Comparison of ENCODE assay signal across 7 mouse cellular contexts in genomic region chr9:121316621-121317405, GRCm38 (mm10). TPM values are rescaled to one million over a fixed set of nuclear protein-coding genes. Genes with fewer than 3 reads are reported as not detected.
DNase-seq lines count a peak whose midpoint lies in the region; ATAC-seq and TF ChIP-seq lines count a peak whose summit lies in the region.

No protein-coding gene starts in this region.

- peaks cover 62% of the 10 kb centered on the region for H3K36me3 ChIP-seq in E14TG2a.4 (ENCODE audit: insufficient read depth, low read length)
- no peaks in the 10 kb centered on the region for H3K36me3 ChIP-seq in forebrain, embryonic 15.5 days
- H3K36me3 ChIP-seq in hindbrain, embryonic 11.5 days (ENCODE audit: control insufficient read depth, insufficient read depth, low read length), result 0 out of 2 replicates have a peak, but pooled peaks cover under 1% of the 10 kb centered on the region
- 0 out of 2 replicates have a peak, but pooled peaks cover 3% of the 10 kb centered on the region for H3K36me3 ChIP-seq in lung, embryonic 16.5 days (ENCODE audit: control insufficient read depth, insufficient read depth, low read length)
- H3K36me3 ChIP-seq in stomach, embryonic 15.5 days, result 0 out of 2 replicates have a peak, but pooled peaks cover 7% of the 10 kb centered on the region

- peaks cover 66% of the 10 kb centered on the region for H3K9me3 ChIP-seq in E14TG2a.4 (ENCODE audit: low read length)
- H3K9me3 ChIP-seq in forebrain, embryonic 15.5 days, result no peaks in the 10 kb centered on the region
- H3K9me3 ChIP-seq in hindbrain, embryonic 11.5 days (ENCODE audit: control insufficient read depth, low read length), result no peaks in the 10 kb centered on the region
- no peaks in the 10 kb centered on the region for H3K9me3 ChIP-seq in lung, embryonic 16.5 days (ENCODE audit: control insufficient read depth, low read length)
- H3K9me3 ChIP-seq in stomach, embryonic 15.5 days, result no peaks in the 10 kb centered on the region

- H3K4me2 ChIP-seq in forebrain, embryonic 15.5 days (replicated peaks), result no peak overlapping the region
- no peak overlapping the region for H3K4me2 ChIP-seq in hindbrain, embryonic 11.5 days (replicated peaks; ENCODE audit: low read depth, low read length)
- H3K4me2 ChIP-seq in lung, embryonic 16.5 days (ENCODE audit: low read depth, low read length), result no peak overlapping the region
- no peak overlapping the region for H3K4me2 ChIP-seq in stomach, embryonic 15.5 days

- peak overlapping the region; percentile 10; the same call in 1 of the 2 replicates for H3K4me3 ChIP-seq in E14TG2a.4 (replicated peaks; ENCODE audit: low read length)
- no peak overlapping the region for H3K4me3 ChIP-seq in forebrain, embryonic 15.5 days
- H3K4me3 ChIP-seq in hindbrain, embryonic 11.5 days (ENCODE audit: low read depth, low read length), result no peak overlapping the region
- no peak overlapping the region for H3K4me3 ChIP-seq in lung, embryonic 16.5 days (ENCODE audit: low read length)
- no peak overlapping the region for H3K4me3 ChIP-seq in stomach, embryonic 15.5 days (replicated peaks)

- WGBS in forebrain, embryonic 15.5 days, result 53% methylated on average over 12 of the region's 12 CpGs
- WGBS in hindbrain, embryonic 11.5 days, result 69% methylated on average over 12 of the region's 12 CpGs
- WGBS in lung, embryonic 16.5 days, result 47% methylated on average over 12 of the region's 12 CpGs
- 53% methylated on average over 12 of the region's 12 CpGs for WGBS in stomach, embryonic 15.5 days

- no peak for ATAC-seq in forebrain, embryonic 15.5 days (replicated peaks)
- no peak for ATAC-seq in hindbrain, embryonic 11.5 days (ENCODE audit: low FRiP score)
- ATAC-seq in lung, embryonic 16.5 days (ENCODE audit: low read depth), result no peak
- ATAC-seq in stomach, embryonic 15.5 days (ENCODE audit: insufficient read depth, low FRiP score, low read depth), result no peak

- peak; percentile 77 for DNase-seq in adipocyte (ENCODE audit: low spot score)
- DNase-seq in hindbrain, embryonic 11.5 days (ENCODE audit: low spot score), result no peak
- no peak for DNase-seq in right cerebral cortex, postnatal 4 days

- no peak overlapping the region for H3K9ac ChIP-seq in forebrain, embryonic 15.5 days (replicated peaks)
- 0 out of 2 replicates have a peak overlapping the region, but pooled peaks have one; percentile 7 for H3K9ac ChIP-seq in hindbrain, embryonic 11.5 days (ENCODE audit: low read depth, low read length)
- 0 out of 2 replicates have a peak overlapping the region, but pooled peaks have one; percentile 9 for H3K9ac ChIP-seq in lung, embryonic 16.5 days (ENCODE audit: low read length)
- H3K9ac ChIP-seq in stomach, embryonic 15.5 days, result no peak overlapping the region

- H3K27me3 ChIP-seq in E14TG2a.4 (ENCODE audit: insufficient read depth, low read length), result no peaks in the 10 kb centered on the region
- H3K27me3 ChIP-seq in forebrain, embryonic 15.5 days, result no peaks in the 10 kb centered on the region
- no peaks in the 10 kb centered on the region for H3K27me3 ChIP-seq in hindbrain, embryonic 11.5 days (ENCODE audit: control insufficient read depth, insufficient read depth, low read length)
- no peaks in the 10 kb centered on the region for H3K27me3 ChIP-seq in lung, embryonic 16.5 days (ENCODE audit: control insufficient read depth, insufficient read depth, low read depth, low read length)
- no peaks in the 10 kb centered on the region for H3K27me3 ChIP-seq in stomach, embryonic 15.5 days (replicated peaks)

- H3K4me1 ChIP-seq in E14TG2a.4 (replicated peaks; ENCODE audit: low read depth, low read length), result peaks cover 44% of the 10 kb centered on the region
- H3K4me1 ChIP-seq in forebrain, embryonic 15.5 days, result peaks cover 67% of the 10 kb centered on the region
- peaks cover 24% of the 10 kb centered on the region for H3K4me1 ChIP-seq in hindbrain, embryonic 11.5 days (replicated peaks; ENCODE audit: control insufficient read depth, insufficient read depth, low read length)
- H3K4me1 ChIP-seq in lung, embryonic 16.5 days (replicated peaks; ENCODE audit: control insufficient read depth, insufficient read depth, low read length), result peaks cover 44% of the 10 kb centered on the region
- H3K4me1 ChIP-seq in stomach, embryonic 15.5 days, result peaks cover 59% of the 10 kb centered on the region

- TF ChIP-seq CTCF in E14TG2a.4 (conservative IDR thresholded peaks at IDR 0.05; ENCODE audit: low read length), result no peak

- peak overlapping the region; percentile 79 for H3K27ac ChIP-seq in forebrain, embryonic 15.5 days (replicated peaks)
- peak overlapping the region; percentile 44 for H3K27ac ChIP-seq in hindbrain, embryonic 11.5 days (ENCODE audit: low read depth, low read length)
- peak overlapping the region; percentile 56 for H3K27ac ChIP-seq in lung, embryonic 16.5 days (ENCODE audit: low read length)
- H3K27ac ChIP-seq in stomach, embryonic 15.5 days, result peak overlapping the region; percentile 40; the same call in 1 of the 2 replicates

RNA-seq across cellular contexts. Expression of gene Trak1, which starts 19.5 kb away (rescaled TPM):
- 75.8 and 78.7 TPM in 2 replicates for polyA plus RNA-seq in forebrain, embryonic 15.5 days (2015; fragmentation: Nextera tagmentation; extraction: Ambion mirVana)
- 19.8 and 21.2 TPM in 2 replicates for polyA plus RNA-seq in hindbrain, embryonic 11.5 days (2014; fragmentation: Nextera tagmentation; extraction: Ambion mirVana)
- polyA plus RNA-seq in lung, embryonic 16.5 days (2015; fragmentation: Nextera tagmentation; extraction: Ambion mirVana), result 27.1 and 29.2 TPM in 2 replicates
- 20.7 and 21.3 TPM in 2 replicates for polyA plus RNA-seq in stomach, embryonic 15.5 days (2015; fragmentation: Nextera tagmentation; extraction: Ambion mirVana)

RNA-seq across cellular contexts. Expression of gene Ulk4, which starts 39.8 kb away (rescaled TPM):
- polyA plus RNA-seq in forebrain, embryonic 15.5 days (2015; fragmentation: Nextera tagmentation; extraction: Ambion mirVana), result 127 and 134 TPM in 2 replicates
- polyA plus RNA-seq in hindbrain, embryonic 11.5 days (2014; fragmentation: Nextera tagmentation; extraction: Ambion mirVana), result 161 and 185 TPM in 2 replicates
- polyA plus RNA-seq in lung, embryonic 16.5 days (2015; fragmentation: Nextera tagmentation; extraction: Ambion mirVana), result 147 and 155 TPM in 2 replicates
- polyA plus RNA-seq in stomach, embryonic 15.5 days (2015; fragmentation: Nextera tagmentation; extraction: Ambion mirVana), result 153 and 179 TPM in 2 replicates

Comparison
In these comparisons a context has a peak if more than half of its experiments do, and no peak if none do; other contexts are left out.
1. H3K9ac ChIP-seq: peak in hindbrain, embryonic 11.5 days (single experiment) and lung, embryonic 16.5 days (single experiment); none in forebrain, embryonic 15.5 days (single experiment) and stomach, embryonic 15.5 days (single experiment).
2. Peak in every context shown above with its lines, with median percentiles within 50 percentile points of each other: H3K27ac ChIP-seq.